Mouse (Mus musculus) gastrocnemius, adult 2 months (tissue): Measurements from ENCODE around the gene Nucks1. TPM values are rescaled to one million over a fixed set of nuclear protein-coding genes. Genes with fewer than 3 reads are reported as not detected.

Experiments used
- DNase-seq: peaks from one replicate; pipeline ENCODE4 v3.0.0; 2022
- H3K27ac ChIP-seq: fragments of 200-600 bp; 2 replicates; pipeline ENCODE4 v1.8.1; 2022; ENCODE audit warnings: mild to moderate bottlenecking
- H3K4me3 ChIP-seq: fragments of 200-600 bp; 2 replicates; pipeline ENCODE4 v1.8.1; 2022; ENCODE audit warnings: mild to moderate bottlenecking, moderate library complexity
- CTCF ChIP-seq: fragments of 200-600 bp; IDR thresholded peaks from 2 replicates; pipeline ENCODE4 v1.8.1; 2022; ENCODE audit warnings: antibody characterized with exemption, mild to moderate bottlenecking, moderate library complexity
- intact Hi-C: fragments of 180-260 bp; cut with DNase I; formaldehyde crosslinking; loops from one replicate; pipeline ENCODE4 v1.15.1; 2025
- total RNA-seq, 2 experiments: library from RNA; stranded (reverse); gene quantifications; 2 replicates each; pipeline ENCODE4 v1.2.3; 2021

Gene Nucks1
- total RNA-seq, 2 experiments from 2014 or later: 61.7 to 71.4 TPM

GRCm38 (mm10) chr1:131972498-131973334 lies 62.4 kb downstream of the Nucks1 start:
- no peak overlapping the region for H3K4me3 ChIP-seq
- intact Hi-C loops: no loop called here
- no peak for TF ChIP-seq CTCF
- no peak overlapping the region for H3K27ac ChIP-seq
- DNase-seq: no peak

- Histone ChIP-seq H3K27ac (no peak overlapping the region), H3K4me3 (no peak overlapping the region)
- no peak for TF ChIP-seq CTCF
- DNase-seq: no peak
- intact Hi-C loops: no loop called here
These were observed 63.7 kb downstream of the Nucks1 start for GRCm38 (mm10) chr1:131973991-131974390.

GRCm38 (mm10) chr1:131976886-131977285 lies 66.6 kb downstream of the Nucks1 start:
- no peak for TF ChIP-seq CTCF
- no peak overlapping the region for H3K27ac ChIP-seq
- intact Hi-C loops: no loop called here
- no peak overlapping the region for H3K4me3 ChIP-seq
- no peak for DNase-seq

GRCm38 (mm10) chr1:131980471-131980870 lies 70.1 kb downstream of the Nucks1 start:
- Histone ChIP-seq H3K4me3 (no peak overlapping the region), H3K27ac (no peak overlapping the region)
- intact Hi-C loops: loop anchor here (5.0 kb wide), 2 partner anchors 43 to 177 kb away; no protein-coding TSS in a partner anchor
- TF ChIP-seq CTCF: no peak
- DNase-seq: no peak

- H3K4me3 ChIP-seq: no peak overlapping the region
- peak; percentile 80 for DNase-seq
These were observed 71.2 kb downstream of the Nucks1 start for GRCm38 (mm10) chr1:131981378-131982013.

GRCm38 (mm10) chr1:131982907-131983306 lies 72.6 kb downstream of the Nucks1 start:
- Histone ChIP-seq H3K27ac (no peak overlapping the region), H3K4me3 (no peak overlapping the region)
- peak; percentile 81 for DNase-seq
- intact Hi-C loops: loop anchor here (1.0 to 5.0 kb wide), 3 partner anchors 46 to 174 kb away; no protein-coding TSS in a partner anchor
- TF ChIP-seq CTCF: peak; percentile 99

More at GRCm38 (mm10) chr1:131981378-131982013, 71.2 kb downstream of the Nucks1 start:
- TF ChIP-seq CTCF: peak; percentile 94
- intact Hi-C loops: loop anchor here (5.0 kb wide), 2 partner anchors 44 to 176 kb away; no protein-coding TSS in a partner anchor
- no peak overlapping the region for H3K27ac ChIP-seq

- intact Hi-C loops: loop anchor here (1.0 to 5.0 kb wide), 3 partner anchors 47 to 173 kb away; no protein-coding TSS in a partner anchor
- no peak for DNase-seq
- H3K4me3 ChIP-seq: no peak overlapping the region
- TF ChIP-seq CTCF: no peak
- H3K27ac ChIP-seq: no peak overlapping the region
These were observed 73.5 kb downstream of the Nucks1 start for GRCm38 (mm10) chr1:131983806-131984205.

Other genes with a start within 250 kb of the Nucks1 start
- gene Rab7b, start 221.8 kb upstream of the Nucks1 start, total RNA-seq: 1 to 10 TPM; 2.3 to 2.8 TPM
- not detected for gene Slc26a9, start 166.5 kb upstream of the Nucks1 start, total RNA-seq
- gene Pm20d1, start 113.2 kb upstream of the Nucks1 start, total RNA-seq: 1 to 10 TPM in 1 of 2 experiments, under 1 TPM in 1; 0.26 to 1.3 TPM
- gene Slc41a1, start 83.0 kb upstream of the Nucks1 start, total RNA-seq: 10 to 100 TPM; 34.8 to 56.7 TPM
- 1 to 10 TPM; 5.1 to 7.4 TPM for gene Rab29, start 43.3 kb upstream of the Nucks1 start, total RNA-seq
- gene Slc45a3, start 52.4 kb downstream of the Nucks1 start, total RNA-seq: 1 to 10 TPM in 1 of 2 experiments, under 1 TPM in 1; 0.84 to 1.4 TPM
- gene Elk4, start 97.1 kb downstream of the Nucks1 start, total RNA-seq: 10 to 100 TPM; 69.6 to 76.1 TPM
- gene Mfsd4a, start 157.5 kb downstream of the Nucks1 start, total RNA-seq: 1 to 10 TPM; 4.4 to 9.8 TPM
- gene Cdk18, start 229.2 kb downstream of the Nucks1 start, total RNA-seq: 1 to 10 TPM; 3.0 to 4.1 TPM